Mouse (Mus musculus): ENCODE results near the gene Sgms1. TPM values are rescaled to one million over a fixed set of nuclear protein-coding genes. Genes with fewer than 3 reads are reported as not detected.

Sgms1 gene
- total RNA-seq, 2 experiments from 2014 or later, result 23.4 to 27.2 TPM

- no peak for DNase-seq
Observed at GRCm38 (mm10) chr19:32191596-32191995, 197.9 kb downstream of the Sgms1 start.

GRCm38 (mm10) chr19:32189961-32190360 lies 199.6 kb downstream of the Sgms1 start:
- no peak for DNase-seq
- intact Hi-C loops (cut with DNase I), result no loop called here

More at GRCm38 (mm10) chr19:32191596-32191995, 197.9 kb downstream of the Sgms1 start:
- intact Hi-C loops (cut with DNase I), result no loop called here

- DNase-seq, result no peak
- intact Hi-C loops (cut with DNase I), result no loop called here
Observed at GRCm38 (mm10) chr19:32189036-32189436, 200.5 kb downstream of the Sgms1 start.

DNA sequence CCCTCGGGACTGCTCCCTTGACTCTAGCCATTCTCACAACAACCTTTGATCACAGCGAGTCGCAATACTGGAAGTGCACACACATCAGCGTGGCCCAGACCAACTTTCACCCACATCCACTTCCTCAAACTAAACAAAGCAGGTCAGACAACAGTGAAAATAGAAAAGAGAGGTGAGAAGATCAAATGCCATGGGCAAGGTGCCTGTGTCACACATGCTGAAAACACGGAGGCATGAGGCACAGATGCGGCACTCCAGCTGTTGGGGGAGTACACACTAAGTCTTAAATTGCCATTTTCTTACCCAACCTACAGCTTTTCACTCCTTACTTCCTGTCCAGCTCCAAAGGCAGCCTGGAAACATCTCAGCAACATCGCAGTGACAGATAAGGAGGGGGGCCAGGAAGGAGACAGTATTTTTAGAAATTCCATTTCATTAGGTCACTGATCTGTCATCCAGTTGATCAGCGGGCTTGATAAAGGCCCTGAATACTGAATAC lies 202.9 kb downstream of the Sgms1 start:
- no peak for DNase-seq
- intact Hi-C loops (cut with DNase I), result no loop called here

GRCm38 (mm10) chr19:32183005-32183404 lies 206.5 kb downstream of the Sgms1 start:
- intact Hi-C loops (cut with DNase I), result no loop called here
- no peak for DNase-seq

GRCm38 (mm10) chr19:32182471-32182870 lies 207.0 kb downstream of the Sgms1 start:
- DNase-seq, result no peak
- intact Hi-C loops (cut with DNase I), result no loop called here

DNA sequence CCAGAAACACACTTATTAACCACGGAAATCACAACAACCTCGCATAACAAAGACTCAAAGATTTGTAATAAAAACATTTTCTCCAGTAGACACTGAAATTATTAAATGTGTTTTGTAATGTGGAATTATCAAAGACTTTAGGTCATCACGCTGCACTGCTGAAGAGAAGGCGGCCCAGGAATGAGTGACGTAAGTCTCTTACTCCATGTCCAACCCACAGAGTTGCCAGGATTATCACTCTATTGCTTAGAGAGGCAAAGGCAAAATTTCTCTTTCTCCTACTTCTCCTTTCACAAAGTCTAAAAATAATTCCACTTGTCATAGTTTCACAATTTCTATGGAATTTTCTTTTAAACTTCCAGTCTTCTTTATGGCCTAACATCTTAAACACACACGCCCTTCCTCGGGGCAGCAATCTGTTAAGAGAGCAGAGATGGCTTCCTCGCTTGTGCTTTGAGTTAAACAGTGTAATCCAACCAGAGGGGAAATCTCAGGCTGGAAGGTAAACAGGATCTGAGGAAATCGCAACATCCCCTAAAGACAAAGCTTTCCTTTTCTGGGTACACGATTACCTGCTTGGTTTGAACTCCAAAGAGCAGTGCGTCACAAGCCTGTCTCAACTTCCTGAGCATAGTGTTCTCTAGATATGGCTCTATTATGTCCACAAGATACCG lies 207.7 kb downstream of the Sgms1 start:
- DNase-seq, result no peak
- intact Hi-C loops (cut with DNase I), result no loop called here

DNA sequence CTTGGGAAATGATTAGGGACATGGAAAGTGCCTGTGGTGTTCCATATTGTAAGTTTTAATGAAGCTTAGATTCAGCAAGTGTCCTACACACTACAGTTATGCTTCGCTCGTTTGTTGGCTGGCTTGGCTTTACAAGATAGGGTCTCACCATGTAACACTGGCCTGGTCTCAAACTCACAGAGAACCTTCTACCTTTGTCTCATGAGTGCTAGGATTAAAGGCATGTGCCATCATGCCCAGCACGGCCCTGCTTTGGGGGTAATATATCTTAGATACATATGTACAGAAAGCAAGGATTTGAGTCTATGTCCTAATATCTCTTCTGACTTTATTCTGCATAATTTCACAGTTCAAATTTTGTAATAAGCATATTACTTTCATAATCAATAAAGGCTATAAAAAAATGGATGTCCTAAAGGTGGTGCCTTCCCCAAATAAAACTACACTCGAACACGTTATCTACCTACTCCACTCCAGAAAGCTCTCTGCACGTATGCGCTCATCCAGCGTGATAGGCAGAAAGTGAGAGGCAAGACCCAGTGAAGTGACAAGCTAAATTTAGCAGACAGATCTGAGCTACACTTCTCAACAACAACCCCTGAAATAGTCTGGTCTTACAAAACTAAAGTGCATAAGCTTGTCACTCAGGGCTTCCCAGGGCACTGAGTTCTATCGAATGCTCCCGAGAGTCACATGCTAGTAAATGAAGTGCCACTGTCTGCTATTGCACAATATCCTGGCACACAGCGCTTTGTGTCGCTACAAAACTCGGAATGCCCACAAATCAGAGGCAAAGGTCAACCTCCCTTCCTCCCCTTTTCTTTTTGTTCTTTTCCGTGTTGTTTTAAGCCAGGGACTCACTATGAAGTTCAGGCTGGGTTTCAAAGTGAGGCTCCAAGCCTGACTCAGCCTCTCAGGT lies 208.5 kb downstream of the Sgms1 start:
- DNase-seq, result no peak
- intact Hi-C loops (cut with DNase I), result no loop called here

DNA sequence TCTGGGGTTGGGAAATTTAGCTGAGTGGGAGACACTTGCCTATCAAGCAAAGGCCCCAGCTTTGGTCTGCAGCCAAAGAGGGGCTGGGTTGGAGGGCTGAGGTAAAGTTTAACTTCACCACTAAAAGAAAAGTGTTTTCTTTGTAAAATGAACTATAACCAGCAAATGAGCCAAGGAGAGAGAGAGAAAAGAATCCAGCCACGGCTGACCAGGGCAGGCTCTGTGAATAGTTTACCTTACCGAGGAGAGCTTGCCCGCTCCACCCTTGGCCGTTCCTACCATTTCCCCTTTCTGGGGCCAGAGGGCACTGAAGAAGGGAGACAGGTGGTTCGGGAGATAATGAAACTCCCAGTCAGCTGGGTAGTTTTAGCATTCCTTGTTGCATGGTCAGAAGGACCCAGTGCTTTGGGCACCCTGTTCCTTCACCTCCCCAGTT lies 209.5 kb downstream of the Sgms1 start:
- DNase-seq, result no peak
- intact Hi-C loops (cut with DNase I), result no loop called here

- intact Hi-C loops (cut with DNase I), result no loop called here
- no peak for DNase-seq
Observed at GRCm38 (mm10) chr19:32179514-32179913, 210.0 kb downstream of the Sgms1 start.

DNA sequence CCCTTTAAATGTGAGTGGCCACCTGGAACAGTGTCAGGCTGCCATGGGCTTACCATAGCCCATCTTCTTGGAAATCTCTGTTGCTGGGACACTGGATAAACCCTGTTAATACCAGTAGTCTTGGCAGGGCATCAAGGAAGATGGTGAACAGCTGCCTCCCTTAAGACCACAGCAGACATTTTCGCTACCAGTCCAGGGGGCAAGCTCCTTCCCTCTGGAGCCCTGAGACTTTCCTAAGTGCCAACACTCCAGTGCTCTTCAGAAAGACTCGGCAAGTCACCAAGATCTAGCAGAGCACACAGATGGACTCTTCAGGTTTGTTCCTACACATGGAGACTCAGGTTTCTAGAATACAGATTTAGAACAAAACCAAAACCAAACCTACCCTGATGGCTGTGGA lies 211.4 kb downstream of the Sgms1 start:
- DNase-seq, result no peak
- intact Hi-C loops (cut with DNase I), result no loop called here

- intact Hi-C loops (cut with DNase I), result no loop called here
- DNase-seq, result no peak
Observed at GRCm38 (mm10) chr19:32176458-32176857, 213.1 kb downstream of the Sgms1 start.

DNA sequence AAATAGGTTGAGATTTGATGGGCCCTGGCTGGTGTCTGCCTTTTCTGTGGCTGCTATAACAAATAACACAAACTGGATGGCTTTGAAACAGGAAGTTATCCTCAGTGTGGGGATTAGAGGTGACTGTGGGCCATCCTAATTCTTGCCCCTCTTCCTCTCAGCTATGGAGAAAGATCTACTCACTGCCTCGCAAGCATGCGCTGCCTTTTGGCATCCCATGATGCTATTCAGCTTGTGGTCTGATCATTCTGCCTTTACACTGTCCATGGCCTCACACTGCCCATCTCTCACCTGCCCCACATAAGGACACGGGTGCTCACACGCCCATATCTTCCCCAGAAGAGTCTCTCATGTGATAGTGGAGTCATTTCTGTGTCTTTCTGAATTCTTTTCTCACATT lies 213.5 kb downstream of the Sgms1 start:
- intact Hi-C loops (cut with DNase I), result no loop called here

GRCm38 (mm10) chr19:32175013-32175412 lies 214.5 kb downstream of the Sgms1 start:
- no peak for DNase-seq
- intact Hi-C loops (cut with DNase I), result no loop called here

More for the DNA sequence above, 213.5 kb downstream of the Sgms1 start:
- DNase-seq, result no peak

DNA sequence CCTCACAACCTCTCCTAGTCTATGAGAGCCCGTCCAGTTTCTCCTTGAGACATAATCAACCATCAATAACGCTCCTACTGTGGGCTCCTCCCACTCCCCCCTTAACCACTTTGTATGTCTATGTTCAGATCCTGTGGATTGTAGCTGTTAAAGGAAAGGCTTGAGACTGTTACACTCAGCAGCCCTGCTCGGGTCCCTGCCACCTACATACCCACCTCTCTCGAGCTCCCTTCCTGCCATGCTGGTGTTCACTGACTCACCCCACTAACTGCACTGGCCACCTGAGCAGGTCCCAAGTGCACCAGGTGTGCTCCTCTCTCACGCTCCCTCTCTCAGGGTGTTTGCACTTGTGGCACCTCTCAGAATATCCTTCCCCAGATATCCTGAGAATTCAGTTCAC lies 215.0 kb downstream of the Sgms1 start:
- DNase-seq, result no peak
- intact Hi-C loops (cut with DNase I), result no loop called here

- intact Hi-C loops (cut with DNase I), result no loop called here
- no peak for DNase-seq
Observed at GRCm38 (mm10) chr19:32173522-32174184, 215.9 kb downstream of the Sgms1 start.

DNA sequence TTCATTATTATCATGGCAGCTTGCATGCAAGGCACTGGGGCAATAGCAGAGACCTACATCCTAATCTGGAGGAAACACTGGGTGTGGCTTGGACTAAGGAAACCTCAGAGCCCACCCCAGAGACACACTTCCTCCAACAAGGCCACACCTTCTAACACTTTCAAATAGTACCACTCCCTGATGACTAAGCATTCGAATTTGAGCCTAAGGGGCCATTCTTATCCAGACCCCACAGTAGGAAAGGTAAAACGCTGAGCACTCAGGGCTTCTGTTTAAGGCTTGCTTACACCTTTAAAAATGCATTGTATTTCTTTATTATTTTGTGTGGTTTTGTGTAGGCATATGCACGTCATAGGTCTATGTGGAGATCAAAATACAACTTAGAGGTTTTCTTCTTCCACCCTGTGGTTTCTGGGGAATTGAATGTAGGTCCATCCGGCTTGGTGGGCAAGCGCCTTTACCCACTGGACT lies 217.0 kb downstream of the Sgms1 start:
- intact Hi-C loops (cut with DNase I), result no loop called here
- DNase-seq, result no peak

DNA sequence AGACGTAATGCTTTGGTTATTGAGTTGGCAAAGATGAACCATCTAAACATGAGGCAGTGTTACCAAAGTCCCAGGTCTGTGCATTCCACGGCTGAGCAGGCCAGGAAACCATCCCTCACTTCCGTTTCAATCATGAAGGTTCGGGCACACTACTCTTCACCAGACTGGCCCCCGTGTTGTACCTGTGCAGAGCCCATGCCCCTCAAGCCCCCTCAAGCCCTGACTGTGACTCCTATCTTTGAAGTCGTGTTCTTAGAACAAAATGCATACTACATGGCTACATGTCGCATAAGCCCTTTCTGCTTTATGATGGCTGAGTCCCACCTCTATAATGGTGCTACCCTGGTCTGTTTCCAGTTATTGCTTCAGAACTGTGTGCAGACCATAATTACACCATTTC lies 217.5 kb downstream of the Sgms1 start:
- intact Hi-C loops (cut with DNase I), result no loop called here

DNA sequence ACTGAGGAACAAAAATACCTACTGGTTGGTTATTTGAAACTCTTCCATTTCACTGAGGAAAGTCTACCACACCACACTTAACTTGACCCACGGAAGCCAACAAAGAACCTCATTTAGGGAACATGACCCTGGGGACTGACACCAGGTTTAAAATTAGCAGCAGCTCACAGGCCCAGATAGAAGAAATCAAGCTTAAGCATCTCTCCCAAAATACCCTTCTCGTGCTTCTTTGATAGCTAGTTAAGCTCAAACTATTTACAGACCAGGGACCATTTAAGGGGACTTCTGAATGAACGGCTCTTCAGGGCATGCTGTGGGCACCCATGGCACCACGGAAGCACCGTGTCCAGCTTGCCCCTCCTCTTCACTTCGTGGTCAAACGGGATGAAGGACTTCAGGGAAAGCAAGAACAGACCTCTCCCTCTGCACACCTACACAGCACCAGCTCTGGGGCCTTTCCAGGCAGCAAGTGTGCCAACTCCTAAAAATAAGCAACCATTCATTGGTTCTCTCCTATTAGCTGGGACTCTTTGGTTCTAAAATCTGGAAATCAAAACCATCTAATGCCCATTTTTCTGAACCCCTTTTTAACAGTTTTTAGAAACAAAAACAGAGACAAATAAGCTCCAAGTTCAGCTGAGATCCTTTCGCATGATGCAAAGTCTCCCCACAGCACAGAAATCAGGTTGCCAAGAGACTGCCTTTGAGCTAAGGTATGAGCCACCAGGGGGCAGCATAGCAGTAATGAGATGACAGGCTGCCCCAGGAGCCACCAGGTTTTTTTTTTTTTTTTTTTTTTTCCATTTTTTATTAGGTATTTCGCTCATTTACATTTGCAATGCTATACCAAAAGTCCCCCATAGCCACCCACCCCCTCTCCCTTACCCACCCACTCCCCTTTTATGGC lies 219.6 kb downstream of the Sgms1 start:
- peak; percentile 81 for DNase-seq

More for the DNA sequence above, 217.5 kb downstream of the Sgms1 start:
- DNase-seq, result no peak

GRCm38 (mm10) chr19:32168031-32168430 lies 221.5 kb downstream of the Sgms1 start:
- DNase-seq, result no peak
- intact Hi-C loops (cut with DNase I), result no loop called here

More for the DNA sequence above, 219.6 kb downstream of the Sgms1 start:
- intact Hi-C loops (cut with DNase I), result no loop called here
